Mouse (Mus musculus): ENCODE measurements around the gene Llgl2. TPM values are rescaled to one million over a fixed set of nuclear protein-coding genes. Genes with fewer than 3 reads are reported as not detected.

Llgl2 gene
- polyA plus RNA-seq, 1 experiment from 2014 or later, result 22.4 TPM

DNA sequence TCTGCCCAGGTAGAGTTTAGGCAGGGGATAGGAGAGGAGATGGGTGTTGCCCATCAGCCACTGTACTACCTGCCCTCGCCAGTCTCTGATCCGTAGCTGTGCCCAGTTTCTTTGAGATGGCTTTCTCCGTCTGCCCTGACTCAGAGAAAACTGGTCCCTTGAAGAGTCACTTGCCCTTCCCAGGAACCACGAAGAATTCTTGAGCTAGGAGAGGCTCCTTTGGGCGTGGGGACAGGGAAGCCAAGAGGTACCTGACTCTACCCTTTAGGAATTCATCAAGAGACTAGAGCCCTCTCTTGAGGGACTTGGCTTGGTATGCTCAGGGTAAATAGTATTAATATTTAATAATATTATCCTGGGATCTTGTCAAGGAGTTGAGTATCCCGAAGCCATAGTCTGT, 3.8 kb downstream of the Llgl2 start:
- WGBS, result 84% methylated on average over 6 of the region's 6 CpGs
- Histone ChIP-seq H3K4me1 (peaks cover 33% of the 10 kb centered on the region), H3K4me2 (no peak overlapping the region), H3K4me3 (no peak overlapping the region), H3K9me3 (no peaks in the 10 kb centered on the region), H3K27ac (no peak overlapping the region), H3K36me3 (no peaks in the 10 kb centered on the region), H3K9ac (no peak overlapping the region), H3K27me3 (peaks cover 30% of the 10 kb centered on the region)
- no peak for ATAC-seq (ENCODE audit: insufficient number of reproducible peaks, low FRiP score, low TSS enrichment, low read depth)

DNA sequence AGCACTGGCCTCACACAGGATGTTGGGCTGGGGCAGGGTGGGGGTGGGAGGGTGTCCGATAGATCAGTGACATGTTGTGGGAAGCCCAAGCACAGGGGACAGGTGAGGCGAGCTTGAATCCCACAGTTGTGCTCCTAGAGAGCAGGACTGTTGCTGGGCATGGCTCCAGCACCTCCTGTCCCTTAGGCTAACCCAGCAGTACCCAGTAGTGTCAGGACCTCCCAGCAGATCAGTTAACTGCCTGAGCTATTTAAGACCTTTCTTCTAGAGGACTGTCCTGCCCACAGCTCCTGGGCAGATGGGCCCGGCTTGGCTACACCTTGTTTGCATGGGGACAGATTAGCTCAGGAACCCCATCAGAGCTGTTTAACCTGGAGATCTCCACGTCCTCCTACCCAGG, 5.2 kb downstream of the Llgl2 start:
- WGBS, result 54% methylated on average over 4 of the region's 4 CpGs
- Histone ChIP-seq H3K9ac (no peak overlapping the region), H3K9me3 (no peaks in the 10 kb centered on the region), H3K4me2 (no peak overlapping the region), H3K27me3 (peaks cover 30% of the 10 kb centered on the region), H3K4me3 (no peak overlapping the region), H3K27ac (no peak overlapping the region), H3K36me3 (no peaks in the 10 kb centered on the region), H3K4me1 (peaks cover 36% of the 10 kb centered on the region)
- ATAC-seq (ENCODE audit: insufficient number of reproducible peaks, low FRiP score, low TSS enrichment, low read depth), result no peak

DNA sequence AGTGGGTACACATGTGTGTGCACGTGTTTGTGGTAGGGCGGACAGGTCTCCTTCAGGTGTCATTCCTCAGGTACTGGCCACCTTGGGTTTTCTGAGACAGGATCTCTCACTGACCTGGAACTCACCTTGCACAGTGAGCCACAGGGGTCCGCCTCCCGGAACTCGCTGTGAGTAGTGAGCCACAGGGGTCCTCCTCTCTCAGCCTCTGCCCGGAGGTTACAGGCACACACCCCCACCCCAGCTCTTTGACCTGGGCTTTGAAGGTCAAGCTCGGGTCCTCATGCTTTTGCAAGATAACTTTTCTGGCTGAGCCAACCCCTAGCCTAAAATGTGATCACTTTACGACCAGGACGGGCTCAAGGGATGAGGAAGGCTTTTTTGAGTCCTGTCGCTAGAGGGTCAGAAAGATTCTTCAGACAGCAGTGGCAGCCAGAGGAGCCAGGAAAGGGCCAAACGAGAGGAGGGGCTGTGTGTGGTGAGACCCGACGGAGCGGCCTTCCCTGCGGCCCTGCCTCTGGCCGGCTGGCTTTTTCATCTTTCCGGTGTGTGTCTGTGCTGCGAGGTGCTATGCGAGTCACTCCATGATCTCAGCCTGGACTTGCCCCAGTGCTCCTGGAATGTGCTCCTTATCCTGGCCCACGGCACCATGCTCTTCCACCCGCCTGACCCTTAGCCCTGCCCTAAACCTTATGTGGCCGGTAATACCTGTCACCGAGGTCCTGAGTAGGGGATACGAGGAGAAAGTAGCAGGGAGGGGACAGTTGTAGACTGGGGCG, 6.9 kb downstream of the Llgl2 start:
- Histone ChIP-seq H3K4me3 (no peak overlapping the region), H3K27ac (no peak overlapping the region), H3K4me1 (peaks cover 33% of the 10 kb centered on the region), H3K27me3 (peaks cover 16% of the 10 kb centered on the region), H3K9ac (no peak overlapping the region), H3K4me2 (0 out of 2 replicates have a peak overlapping the region, but pooled peaks have one; percentile 5), H3K9me3 (no peaks in the 10 kb centered on the region), H3K36me3 (no peaks in the 10 kb centered on the region)
- ATAC-seq (ENCODE audit: insufficient number of reproducible peaks, low FRiP score, low TSS enrichment, low read depth), result no peak
- WGBS, result 23% methylated on average over 25 of the region's 25 CpGs

DNA sequence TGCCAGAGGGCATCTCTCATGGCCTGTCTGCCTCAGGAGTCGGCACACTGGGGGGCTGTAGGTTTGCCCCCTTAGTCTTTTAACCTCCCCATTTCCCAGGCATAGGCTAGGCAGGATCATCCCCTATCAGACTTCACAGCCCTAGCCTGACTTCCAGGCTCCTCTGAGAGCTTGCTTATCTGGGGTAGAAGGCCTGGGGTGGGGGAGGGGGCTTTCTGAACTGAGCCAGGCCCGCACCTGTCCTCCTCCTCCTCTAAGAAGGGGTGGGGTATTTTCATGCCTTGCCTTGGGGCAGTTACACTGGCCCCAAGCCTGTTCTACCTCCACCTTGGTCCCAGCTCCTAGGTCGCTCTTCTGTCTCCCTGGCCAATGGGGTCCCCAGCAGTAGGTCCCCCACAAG, 7.7 kb downstream of the Llgl2 start:
- no peaks in the 10 kb centered on the region for H3K9me3 ChIP-seq
- H3K27me3 ChIP-seq, result peaks cover 16% of the 10 kb centered on the region
- H3K36me3 ChIP-seq, result no peaks in the 10 kb centered on the region
- ATAC-seq (ENCODE audit: insufficient number of reproducible peaks, low FRiP score, low TSS enrichment, low read depth), result no peak
- H3K4me2 ChIP-seq, result no peak overlapping the region
- peaks cover 33% of the 10 kb centered on the region for H3K4me1 ChIP-seq
- WGBS, result 37% methylated on average over 3 of the region's 3 CpGs
- no peak overlapping the region for H3K4me3 ChIP-seq
- H3K9ac ChIP-seq, result no peak overlapping the region
- no peak overlapping the region for H3K27ac ChIP-seq

DNA sequence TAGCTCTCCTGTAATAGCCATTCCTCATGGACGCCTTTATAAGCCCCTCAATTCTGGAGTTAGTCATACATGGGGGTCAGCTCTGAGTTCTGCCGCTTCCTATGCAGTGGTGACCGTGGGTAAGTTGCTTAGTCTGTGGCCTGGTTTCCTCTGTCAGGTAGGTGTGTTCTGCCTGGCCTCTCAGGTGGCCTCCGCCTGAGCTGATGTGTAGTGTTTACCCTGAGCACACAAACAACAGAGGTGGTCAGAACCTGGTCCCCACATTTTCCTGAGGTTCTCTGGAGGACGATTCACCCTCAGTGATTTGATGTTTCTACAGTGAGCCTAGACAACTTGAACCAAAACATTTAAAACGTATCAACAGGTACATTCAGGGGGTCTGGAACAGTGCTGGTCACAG, 8.2 kb downstream of the Llgl2 start:
- no peak overlapping the region for H3K4me3 ChIP-seq
- WGBS, result 57% methylated on average over 6 of the region's 6 CpGs
- ATAC-seq (ENCODE audit: insufficient number of reproducible peaks, low FRiP score, low TSS enrichment, low read depth), result no peak
- no peaks in the 10 kb centered on the region for H3K36me3 ChIP-seq
- H3K9me3 ChIP-seq, result no peaks in the 10 kb centered on the region
- H3K9ac ChIP-seq, result no peak overlapping the region
- H3K27me3 ChIP-seq, result peaks cover 16% of the 10 kb centered on the region
- H3K4me1 ChIP-seq, result peaks cover 33% of the 10 kb centered on the region
- H3K27ac ChIP-seq, result no peak overlapping the region
- H3K4me2 ChIP-seq, result no peak overlapping the region

DNA sequence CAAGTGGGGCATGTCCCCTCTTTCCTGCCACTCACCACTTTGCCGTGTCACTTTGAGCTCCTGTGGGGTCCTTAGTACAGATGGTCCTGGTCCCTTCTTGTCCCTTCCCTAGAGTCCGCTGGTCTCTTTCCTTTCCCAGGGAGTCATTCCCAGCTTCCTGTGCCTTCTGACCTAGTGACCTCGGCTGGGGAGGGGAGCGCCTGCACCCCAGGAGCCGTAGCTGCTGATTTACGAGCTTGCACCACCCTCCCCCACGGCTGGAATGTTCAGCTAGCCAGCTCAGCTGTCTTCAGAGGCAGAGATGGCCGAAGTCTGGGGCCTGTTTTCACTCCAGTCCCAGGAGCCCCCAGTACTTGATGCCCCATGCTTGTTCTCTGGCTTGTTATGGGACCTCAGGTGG, 8.7 kb downstream of the Llgl2 start:
- no peak overlapping the region for H3K4me2 ChIP-seq
- H3K4me3 ChIP-seq, result no peak overlapping the region
- H3K27me3 ChIP-seq, result peaks cover 16% of the 10 kb centered on the region
- no peak overlapping the region for H3K27ac ChIP-seq
- no peak for ATAC-seq (ENCODE audit: insufficient number of reproducible peaks, low FRiP score, low TSS enrichment, low read depth)
- H3K9me3 ChIP-seq, result no peaks in the 10 kb centered on the region
- no peak overlapping the region for H3K9ac ChIP-seq
- WGBS, result 8% methylated on average over 8 of the region's 8 CpGs
- no peaks in the 10 kb centered on the region for H3K36me3 ChIP-seq
- H3K4me1 ChIP-seq, result peaks cover 33% of the 10 kb centered on the region

DNA sequence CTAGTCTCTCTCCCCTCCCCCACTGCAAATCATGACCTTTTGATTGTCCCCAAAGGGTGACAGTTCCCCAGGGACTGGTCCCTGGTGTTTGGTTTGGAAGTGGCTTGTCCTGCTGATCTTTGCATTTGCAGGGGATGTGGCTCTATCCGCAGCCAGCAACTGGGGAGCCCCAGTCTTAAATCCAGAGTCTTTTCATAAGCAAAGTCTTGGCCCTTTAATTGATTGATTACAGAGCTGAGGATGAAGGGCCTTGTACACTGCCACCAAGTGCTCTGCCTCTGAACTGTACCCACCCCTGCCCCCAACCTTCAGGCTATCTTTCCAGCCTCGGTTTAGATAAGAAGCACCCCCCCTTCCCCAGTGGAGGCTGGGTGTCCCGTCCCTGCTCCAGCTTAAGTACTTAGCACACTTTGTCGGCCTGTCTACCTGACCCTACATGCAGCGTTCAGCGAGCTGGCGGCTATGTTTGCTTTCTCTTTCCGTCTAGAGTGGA, 9.2 kb downstream of the Llgl2 start:
- Histone ChIP-seq H3K4me1 (peaks cover 33% of the 10 kb centered on the region), H3K4me3 (no peak overlapping the region), H3K27ac (0 out of 2 replicates have a peak overlapping the region, but pooled peaks have one; percentile 12), H3K36me3 (no peaks in the 10 kb centered on the region), H3K27me3 (peaks cover 16% of the 10 kb centered on the region), H3K4me2 (no peak overlapping the region), H3K9me3 (no peaks in the 10 kb centered on the region), H3K9ac (no peak overlapping the region)
- ATAC-seq (ENCODE audit: insufficient number of reproducible peaks, low FRiP score, low TSS enrichment, low read depth), result no peak
- WGBS, result 24% methylated on average over 8 of the region's 8 CpGs

DNA sequence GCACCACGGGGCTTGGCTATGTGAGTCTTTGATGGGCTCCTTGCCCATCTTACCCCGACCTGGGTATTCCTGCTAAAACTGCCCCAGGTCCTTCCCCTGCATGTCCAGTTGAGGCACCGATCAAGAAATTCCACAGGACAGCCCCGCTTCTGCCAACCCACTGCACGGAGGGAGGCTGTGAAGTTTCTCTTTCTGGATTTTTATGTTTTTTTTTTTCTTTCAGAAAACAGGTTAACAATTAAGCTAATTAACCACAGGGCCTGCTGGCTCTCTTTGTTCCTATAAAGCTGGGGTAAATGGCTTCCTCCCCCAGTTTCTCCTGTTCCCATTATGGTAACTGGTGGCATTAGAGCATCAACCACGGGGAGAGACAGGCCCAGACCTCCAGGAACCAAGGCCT, 10.2 kb downstream of the Llgl2 start:
- Histone ChIP-seq H3K36me3 (no peaks in the 10 kb centered on the region), H3K27me3 (peaks cover 16% of the 10 kb centered on the region), H3K27ac (no peak overlapping the region), H3K4me2 (no peak overlapping the region), H3K9ac (no peak overlapping the region), H3K4me1 (peaks cover 38% of the 10 kb centered on the region), H3K9me3 (no peaks in the 10 kb centered on the region), H3K4me3 (no peak overlapping the region)
- WGBS, result 56% methylated on average over 6 of the region's 6 CpGs
- ATAC-seq (ENCODE audit: insufficient number of reproducible peaks, low FRiP score, low TSS enrichment, low read depth), result no peak

DNA sequence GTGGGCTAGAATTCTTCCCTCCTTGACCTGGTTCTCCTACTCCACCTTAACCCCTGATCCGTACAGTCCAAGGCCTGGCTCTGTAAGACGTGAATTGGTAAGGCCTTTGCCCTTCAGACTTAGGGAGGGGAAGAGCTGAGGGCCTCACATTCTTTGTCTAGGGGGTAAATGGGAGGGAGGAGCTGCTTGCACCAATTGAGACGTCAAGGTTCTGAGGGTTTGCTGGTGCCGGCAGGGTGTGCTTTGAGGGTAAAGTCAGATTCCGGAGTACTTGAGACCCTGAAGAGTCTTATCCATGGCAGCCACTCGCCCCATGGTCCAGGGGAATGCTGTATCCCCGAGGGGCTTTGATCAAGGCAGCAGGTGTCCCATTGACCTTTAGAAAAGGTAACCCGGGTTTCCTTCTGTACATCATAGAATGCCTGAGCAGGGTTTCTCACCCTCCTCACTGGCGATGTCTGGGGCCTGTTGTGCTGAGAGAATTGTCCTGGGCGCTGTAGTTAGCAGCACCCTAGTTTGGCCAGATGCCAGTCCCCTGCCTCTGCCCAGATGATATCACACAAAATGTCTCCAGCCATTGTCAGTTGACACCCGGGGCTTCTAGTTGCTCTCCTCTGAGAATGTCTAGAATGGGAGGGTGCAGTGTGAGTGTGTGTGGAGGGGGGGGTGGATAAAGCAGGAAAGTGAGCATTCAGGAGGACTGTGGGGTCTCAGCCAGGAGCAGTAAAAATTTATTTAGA, 13.0 kb downstream of the Llgl2 start:
- no peak overlapping the region for H3K4me2 ChIP-seq
- ATAC-seq (ENCODE audit: insufficient number of reproducible peaks, low FRiP score, low TSS enrichment, low read depth), result no peak

DNA sequence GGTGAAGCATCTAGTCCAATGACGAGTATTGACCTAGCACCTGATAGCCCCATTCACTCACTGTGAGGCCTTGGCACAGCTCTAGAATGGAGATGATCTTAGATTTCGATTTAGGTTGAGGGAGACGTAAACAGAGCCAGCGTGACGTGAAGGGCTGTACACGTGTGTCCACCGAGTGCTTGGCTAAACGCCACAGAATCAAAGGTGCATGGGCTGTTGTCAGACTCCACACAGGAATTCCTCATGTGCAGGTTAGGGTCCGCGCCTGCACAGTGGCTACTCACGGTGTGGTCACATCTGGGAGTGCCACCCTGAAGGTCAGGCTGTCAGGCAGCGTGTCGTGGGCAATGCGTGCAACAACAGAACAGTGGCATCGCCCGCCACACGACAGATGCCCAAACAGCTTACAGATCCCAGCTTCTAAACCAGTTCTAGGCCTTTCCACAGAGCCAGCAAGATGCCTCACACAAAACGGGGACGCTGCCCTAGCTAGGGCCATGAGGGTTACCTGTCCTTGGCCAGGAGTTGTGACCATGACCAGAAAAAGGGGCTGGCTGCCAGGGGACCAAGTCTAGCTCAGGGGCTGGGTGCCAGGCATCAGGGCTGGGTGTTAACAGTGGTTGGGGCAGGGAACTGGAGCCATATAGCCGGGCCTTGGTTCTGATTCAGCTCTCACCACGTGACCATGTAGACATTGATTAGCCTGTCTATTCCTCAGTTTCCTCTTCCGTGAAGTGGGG, 13.9 kb downstream of the Llgl2 start:
- no peak; the same call in 1 of the 2 replicates for ATAC-seq (ENCODE audit: insufficient number of reproducible peaks, low FRiP score, low TSS enrichment, low read depth)
- H3K4me3 ChIP-seq, result no peak overlapping the region
- no peak overlapping the region for H3K4me2 ChIP-seq
- H3K9ac ChIP-seq, result no peak overlapping the region
- H3K27me3 ChIP-seq, result no peaks in the 10 kb centered on the region
- 91% methylated on average over 22 of the region's 22 CpGs for WGBS
- no peaks in the 10 kb centered on the region for H3K9me3 ChIP-seq
- peaks cover 39% of the 10 kb centered on the region for H3K4me1 ChIP-seq
- no peak overlapping the region for H3K27ac ChIP-seq
- no peaks in the 10 kb centered on the region for H3K36me3 ChIP-seq

More for the DNA sequence above, 13.0 kb downstream of the Llgl2 start:
- Histone ChIP-seq H3K27me3 (no peaks in the 10 kb centered on the region), H3K9me3 (no peaks in the 10 kb centered on the region), H3K4me1 (peaks cover 39% of the 10 kb centered on the region), H3K36me3 (no peaks in the 10 kb centered on the region), H3K4me3 (no peak overlapping the region), H3K9ac (no peak overlapping the region), H3K27ac (no peak overlapping the region)
- WGBS, result 51% methylated on average over 11 of the region's 11 CpGs

DNA sequence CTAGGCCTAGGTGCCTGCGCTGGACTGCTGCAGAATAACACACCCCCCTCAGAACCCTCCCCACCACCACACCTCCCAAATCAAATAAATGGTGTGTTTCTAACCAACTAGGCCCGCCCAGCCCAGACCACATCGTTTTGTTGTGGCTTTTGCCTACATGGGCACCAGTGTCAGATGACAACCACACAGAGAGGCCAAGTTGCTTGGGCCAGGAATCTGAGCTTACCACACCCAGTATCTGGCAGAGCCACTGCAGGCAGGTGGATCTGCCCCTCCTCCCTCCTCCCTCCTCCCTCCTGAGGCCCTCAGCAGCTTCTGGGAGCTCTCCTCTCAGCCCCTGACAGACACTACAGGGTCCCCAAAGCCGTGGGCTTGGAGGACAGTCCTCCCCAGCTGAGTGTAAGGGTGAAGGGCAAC, 15.1 kb downstream of the Llgl2 start:
- H3K36me3 ChIP-seq, result no peaks in the 10 kb centered on the region
- H3K9ac ChIP-seq, result no peak overlapping the region
- no peak for ATAC-seq (ENCODE audit: insufficient number of reproducible peaks, low FRiP score, low TSS enrichment, low read depth)
- H3K4me3 ChIP-seq, result no peak overlapping the region
- peaks cover 34% of the 10 kb centered on the region for H3K4me1 ChIP-seq
- H3K9me3 ChIP-seq, result no peaks in the 10 kb centered on the region
- no peak overlapping the region for H3K4me2 ChIP-seq
- peak overlapping the region; percentile 48 for H3K27ac ChIP-seq
- no peaks in the 10 kb centered on the region for H3K27me3 ChIP-seq
- 30% methylated on average over 4 of the region's 4 CpGs for WGBS

DNA sequence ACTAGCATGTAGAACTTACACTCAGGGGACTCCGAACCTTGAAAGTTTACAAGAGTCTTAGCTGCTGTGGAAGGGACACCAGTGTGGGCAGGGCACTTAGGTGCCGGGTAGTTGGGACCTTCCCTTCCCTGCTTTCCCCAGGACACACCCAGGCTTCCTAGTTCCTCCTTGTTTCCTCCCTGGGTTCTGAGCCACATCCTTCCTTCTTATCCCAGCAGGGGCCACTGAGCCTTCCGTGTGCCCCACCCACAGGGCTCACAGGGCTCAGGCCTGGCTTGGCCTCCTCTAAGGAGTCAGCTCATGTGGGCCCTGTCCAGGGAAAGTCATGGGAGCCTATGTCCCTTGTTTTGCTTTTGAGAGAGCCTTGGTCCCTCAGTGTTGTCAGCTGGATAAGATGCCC, 15.9 kb downstream of the Llgl2 start:
- Histone ChIP-seq H3K4me3 (no peak overlapping the region), H3K4me1 (peaks cover 30% of the 10 kb centered on the region), H3K4me2 (no peak overlapping the region), H3K27me3 (no peaks in the 10 kb centered on the region), H3K9ac (no peak overlapping the region), H3K36me3 (no peaks in the 10 kb centered on the region), H3K9me3 (no peaks in the 10 kb centered on the region), H3K27ac (no peak overlapping the region)
- 56% methylated on average over 3 of the region's 3 CpGs for WGBS
- ATAC-seq (ENCODE audit: insufficient number of reproducible peaks, low FRiP score, low TSS enrichment, low read depth), result no peak

Data from limb, embryonic 15.5 days (tissue).